Mouse (Mus musculus): ENCODE measurements around the gene Akr1c6. TPM values are rescaled to one million over a fixed set of nuclear protein-coding genes. Genes with fewer than 3 reads are reported as not detected.
"Not testable (repeated sequence)": the region's sequence is repeated elsewhere in the genome, so short reads cannot be mapped to it uniquely, and the experiment has no call there.

Akr1c6 gene
- polyA plus RNA-seq (2015; fragmentation: Nextera tagmentation; extraction: Ambion mirVana), result 0.34 TPM in 1 of 2 replicates, not detected in the other

DNA sequence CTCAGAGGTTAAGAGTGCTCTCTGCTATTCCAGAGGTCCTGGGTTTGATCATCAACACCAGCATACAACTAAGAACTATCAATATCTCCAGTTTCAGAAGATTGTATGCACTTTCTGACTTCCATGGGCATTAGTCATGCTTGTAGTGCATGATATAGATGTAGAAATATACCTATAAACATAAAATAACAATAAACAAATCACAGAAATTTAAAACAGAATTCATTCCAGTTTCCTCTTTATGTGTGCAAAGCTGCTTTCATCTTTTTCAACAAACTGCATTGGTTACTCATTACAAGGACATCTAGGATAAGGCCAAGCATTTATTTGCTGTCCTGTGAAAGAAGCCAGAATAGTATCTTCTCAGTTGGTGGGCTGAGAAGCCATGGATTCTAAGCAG, at the start of gene Akr1c6:
TSS of gene Akr1c6 (plus strand) at position 301 of the 400 bp plus-strand sequence.
- ATAC-seq, result no peak
- Histone ChIP-seq H3K4me3 (replicated peaks) (no peak within 1 kb of the TSS), H3K9me3 (no peaks in the 10 kb centered on the region), H3K36me3 (no peaks in the 10 kb centered on the region), H3K4me1 (replicated peaks) (no peaks in the 10 kb centered on the region), H3K9ac (no peak within 1 kb of the TSS), H3K27me3 (replicated peaks) (no peaks in the 10 kb centered on the region), H3K27ac (no peak within 1 kb of the TSS), H3K4me2 (replicated peaks) (no peak within 1 kb of the TSS)

DNA sequence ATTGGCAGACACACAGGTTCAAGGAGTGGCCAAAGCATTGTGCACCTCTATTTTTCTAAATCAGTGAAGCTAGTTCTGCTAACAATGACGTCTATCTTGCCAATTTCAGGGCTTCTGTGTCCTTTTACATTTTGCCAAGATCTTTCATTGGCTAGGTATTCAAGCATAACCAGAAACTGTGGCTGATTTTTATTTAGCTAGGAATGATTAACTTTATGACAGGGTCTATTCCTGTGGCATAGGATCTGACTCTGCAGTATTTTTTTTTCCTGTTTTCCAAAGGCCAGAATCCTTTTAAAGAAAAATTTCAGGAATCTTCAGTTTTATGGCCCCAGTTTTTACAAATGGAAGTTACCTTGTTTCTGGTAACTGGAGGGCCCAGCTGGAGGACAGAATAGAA, 49.2 kb upstream of the Akr1c6 start:
- ATAC-seq, result no peak
- Histone ChIP-seq H3K9me3 (no peaks in the 10 kb centered on the region), H3K4me2 (replicated peaks) (no peak overlapping the region), H3K4me1 (replicated peaks) (no peaks in the 10 kb centered on the region), H3K9ac (no peak overlapping the region), H3K27ac (no peak overlapping the region), H3K4me3 (replicated peaks) (no peak overlapping the region), H3K27me3 (replicated peaks) (no peaks in the 10 kb centered on the region), H3K36me3 (no peaks in the 10 kb centered on the region)
- 72% methylated on average over 1 of the region's 1 CpGs for WGBS

DNA sequence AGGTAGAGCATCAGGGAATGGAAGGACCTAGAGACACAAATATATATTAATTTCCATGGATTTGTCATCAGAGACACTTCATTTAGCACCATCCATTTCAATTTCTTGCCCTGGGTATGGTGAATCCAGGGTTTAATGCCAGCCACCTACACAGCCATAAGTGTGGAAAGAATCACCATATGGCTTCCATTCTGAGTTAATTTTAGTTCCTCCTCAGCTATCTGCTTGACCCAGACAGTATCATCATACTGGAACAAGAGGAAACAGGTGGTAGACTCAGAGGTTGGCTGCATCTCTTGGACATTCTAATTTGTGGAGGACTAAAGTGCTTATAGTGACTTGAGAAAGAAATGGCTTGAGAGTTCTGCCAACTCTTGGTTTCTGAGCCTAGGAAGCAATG, 48.6 kb upstream of the Akr1c6 start:
- Histone ChIP-seq H3K9me3 (no peaks in the 10 kb centered on the region), H3K4me2 (replicated peaks) (no peak overlapping the region), H3K9ac (no peak overlapping the region), H3K27me3 (replicated peaks) (no peaks in the 10 kb centered on the region), H3K4me1 (replicated peaks) (no peaks in the 10 kb centered on the region), H3K4me3 (replicated peaks) (no peak overlapping the region), H3K27ac (no peak overlapping the region), H3K36me3 (no peaks in the 10 kb centered on the region)
- no peak for ATAC-seq

DNA sequence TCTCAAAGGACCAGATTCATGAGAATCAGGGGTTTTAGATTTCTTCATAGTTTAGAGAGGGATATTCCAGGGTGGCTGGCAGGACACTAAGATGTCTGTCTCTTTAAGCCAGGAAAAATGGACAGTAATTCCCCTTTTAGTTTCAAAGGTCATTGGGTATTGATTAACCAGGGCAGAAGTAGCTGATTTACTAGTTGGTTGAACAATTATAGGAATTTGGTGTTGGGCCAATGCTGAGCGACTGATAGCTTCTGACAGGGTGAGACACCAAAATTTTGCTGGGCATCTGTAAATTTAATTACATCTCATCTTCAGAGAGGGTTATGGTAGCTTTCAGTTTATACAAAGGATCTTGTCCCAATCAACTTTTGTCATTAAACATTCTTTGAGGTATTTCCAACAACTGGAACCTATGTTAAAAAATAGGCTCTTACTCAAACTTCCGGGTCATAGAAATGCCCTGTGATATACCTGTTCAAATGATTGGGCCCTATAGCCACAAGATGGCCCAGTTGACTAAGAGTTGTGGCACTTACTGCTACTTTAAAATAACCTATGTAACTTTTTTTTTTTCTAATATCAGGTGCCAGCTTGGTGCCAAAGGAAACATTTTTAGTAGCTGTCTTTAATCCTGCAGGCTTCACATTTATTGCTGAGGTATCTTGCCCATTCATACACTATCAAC, 45.2 kb upstream of the Akr1c6 start:
- H3K4me1 ChIP-seq (replicated peaks), result no peaks in the 10 kb centered on the region
- H3K4me3 ChIP-seq (replicated peaks), result no peak overlapping the region
- no peak overlapping the region for H3K9ac ChIP-seq
- H3K27me3 ChIP-seq (replicated peaks), result no peaks in the 10 kb centered on the region
- no peak overlapping the region for H3K4me2 ChIP-seq (replicated peaks)
- ATAC-seq, result 0 out of 2 replicates have a peak, but pooled peaks have one; percentile 25
- no peaks in the 10 kb centered on the region for H3K36me3 ChIP-seq
- no peaks in the 10 kb centered on the region for H3K9me3 ChIP-seq
- no peak overlapping the region for H3K27ac ChIP-seq
- WGBS, result 72% methylated on average over 2 of the region's 2 CpGs

DNA sequence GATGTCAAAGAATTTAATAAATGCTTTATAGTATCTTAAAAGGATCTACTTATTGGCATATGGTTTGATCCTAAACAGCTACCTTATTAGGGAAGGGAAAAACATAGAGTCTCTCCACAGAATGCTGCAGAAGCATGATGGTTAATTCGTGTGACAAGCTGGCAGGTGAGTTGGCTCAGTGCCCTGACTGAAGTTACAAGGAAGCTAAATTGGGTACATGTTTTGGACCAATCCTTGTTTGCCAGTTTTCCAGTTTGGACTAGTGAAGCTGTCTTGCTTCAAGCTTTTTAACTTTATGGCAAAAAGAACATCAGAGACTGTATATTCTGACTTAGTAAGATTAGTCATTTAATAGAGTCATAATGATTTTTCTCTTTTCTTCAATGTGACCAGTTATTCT, 33.7 kb upstream of the Akr1c6 start:
- not testable (repeated sequence) for H3K27ac ChIP-seq; H3K9ac ChIP-seq; ATAC-seq; H3K4me3 ChIP-seq (replicated peaks); H3K9me3 ChIP-seq; H3K27me3 ChIP-seq (replicated peaks); H3K36me3 ChIP-seq; H3K4me2 ChIP-seq (replicated peaks); H3K4me1 ChIP-seq (replicated peaks)
- WGBS, result 68% methylated on average over 1 of the region's 1 CpGs

DNA sequence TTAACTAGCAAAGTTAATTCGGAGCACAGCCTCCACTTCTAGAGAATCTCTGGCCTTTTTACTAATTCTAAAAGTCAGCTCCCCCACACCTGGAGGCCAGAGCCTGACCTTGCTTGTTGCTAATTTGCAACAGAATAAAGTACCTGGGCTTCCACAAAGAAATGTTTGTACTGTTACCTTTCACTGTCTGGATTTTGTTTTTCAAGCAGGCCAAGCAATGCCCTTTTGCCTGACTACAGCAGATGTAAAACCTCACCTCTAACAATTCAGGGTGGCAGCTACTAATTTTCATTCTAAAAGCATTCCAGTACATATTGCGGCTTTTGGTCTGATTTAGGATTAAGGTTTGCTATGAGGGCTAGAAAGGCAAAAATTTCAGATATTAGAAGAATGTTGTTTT, 33.3 kb upstream of the Akr1c6 start:
- no peaks in the 10 kb centered on the region for H3K27me3 ChIP-seq (replicated peaks)
- no peak overlapping the region for H3K27ac ChIP-seq
- no peak overlapping the region for H3K4me2 ChIP-seq (replicated peaks)
- H3K4me1 ChIP-seq (replicated peaks), result no peaks in the 10 kb centered on the region
- 91% methylated on average over 2 of the region's 2 CpGs for WGBS
- no peak for ATAC-seq
- H3K36me3 ChIP-seq, result no peaks in the 10 kb centered on the region
- no peak overlapping the region for H3K4me3 ChIP-seq (replicated peaks)
- H3K9ac ChIP-seq, result no peak overlapping the region
- no peaks in the 10 kb centered on the region for H3K9me3 ChIP-seq

DNA sequence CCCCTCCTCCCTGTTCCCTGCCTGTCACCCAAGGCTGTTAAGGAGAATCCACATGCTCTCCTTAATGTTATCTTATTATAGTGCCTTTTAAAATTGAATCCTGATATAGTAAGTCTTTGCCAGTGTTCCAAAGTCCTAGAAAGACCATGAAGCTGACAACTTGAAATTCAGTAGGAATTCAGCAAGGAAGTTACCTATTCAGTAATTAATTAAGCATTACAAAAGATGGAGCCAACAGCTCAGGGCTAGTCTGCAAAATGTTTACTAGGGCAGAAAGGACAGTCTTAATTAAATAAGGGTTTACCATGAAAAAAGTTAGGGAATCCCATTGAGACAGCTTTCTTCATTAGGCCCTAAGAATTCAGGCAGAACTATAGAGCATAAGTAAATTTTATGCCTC, 31.9 kb upstream of the Akr1c6 start:
- Histone ChIP-seq H3K36me3 (no peaks in the 10 kb centered on the region), H3K27me3 (replicated peaks) (no peaks in the 10 kb centered on the region), H3K4me3 (replicated peaks) (no peak overlapping the region), H3K27ac (no peak overlapping the region), H3K4me1 (replicated peaks) (no peaks in the 10 kb centered on the region), H3K9ac (no peak overlapping the region), H3K4me2 (replicated peaks) (no peak overlapping the region), H3K9me3 (no peaks in the 10 kb centered on the region)
- no peak for ATAC-seq

DNA sequence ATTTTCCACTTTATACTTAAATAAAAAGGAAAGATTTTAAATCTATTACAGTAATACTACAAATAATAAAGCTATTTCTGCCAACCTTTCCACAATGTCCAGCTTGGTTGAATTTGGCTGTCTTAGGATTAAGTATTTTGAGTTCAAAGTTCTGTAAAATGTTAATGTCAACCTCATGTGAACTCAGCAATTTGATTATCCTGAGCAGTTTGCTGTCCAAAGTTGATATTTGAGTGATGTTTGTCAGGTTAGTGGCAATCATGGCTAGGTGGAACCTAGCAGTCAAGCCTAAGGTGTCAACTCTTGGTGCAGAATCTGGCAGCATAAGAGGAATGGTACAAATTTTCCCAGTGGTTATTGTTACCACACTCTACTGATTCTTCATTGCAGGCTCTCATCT, 29.4 kb upstream of the Akr1c6 start:
- H3K36me3 ChIP-seq, result no peaks in the 10 kb centered on the region
- H3K4me2 ChIP-seq (replicated peaks), result no peak overlapping the region
- no peaks in the 10 kb centered on the region for H3K27me3 ChIP-seq (replicated peaks)
- no peaks in the 10 kb centered on the region for H3K4me1 ChIP-seq (replicated peaks)
- H3K9ac ChIP-seq, result no peak overlapping the region
- H3K27ac ChIP-seq, result no peak overlapping the region
- ATAC-seq, result no peak
- H3K9me3 ChIP-seq, result no peaks in the 10 kb centered on the region
- no peak overlapping the region for H3K4me3 ChIP-seq (replicated peaks)

DNA sequence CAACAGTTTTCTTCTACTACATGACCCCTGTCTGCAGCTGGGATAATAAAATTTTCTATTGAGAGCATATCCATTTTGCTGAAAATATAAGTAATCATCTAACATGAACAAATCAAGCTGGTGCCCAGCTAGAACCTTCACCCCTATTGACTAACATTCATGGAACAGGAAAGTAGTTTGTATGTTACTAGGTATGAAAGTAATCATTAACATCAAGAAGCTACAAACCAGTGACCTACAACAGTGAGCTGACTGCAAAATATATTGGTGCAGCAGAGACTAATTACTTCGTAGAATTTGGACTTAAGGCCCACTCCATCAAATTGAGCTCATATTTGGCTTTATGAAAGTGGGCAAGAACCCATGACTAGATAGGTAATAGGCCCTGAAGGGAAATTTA, 27.3 kb upstream of the Akr1c6 start:
- H3K27me3 ChIP-seq (replicated peaks), result no peaks in the 10 kb centered on the region
- no peak overlapping the region for H3K27ac ChIP-seq
- WGBS, result 87% methylated on average over 1 of the region's 1 CpGs
- H3K4me1 ChIP-seq (replicated peaks), result no peaks in the 10 kb centered on the region
- no peaks in the 10 kb centered on the region for H3K36me3 ChIP-seq
- H3K9me3 ChIP-seq, result no peaks in the 10 kb centered on the region
- H3K4me3 ChIP-seq (replicated peaks), result no peak overlapping the region
- no peak overlapping the region for H3K9ac ChIP-seq
- H3K4me2 ChIP-seq (replicated peaks), result no peak overlapping the region
- no peak for ATAC-seq

DNA sequence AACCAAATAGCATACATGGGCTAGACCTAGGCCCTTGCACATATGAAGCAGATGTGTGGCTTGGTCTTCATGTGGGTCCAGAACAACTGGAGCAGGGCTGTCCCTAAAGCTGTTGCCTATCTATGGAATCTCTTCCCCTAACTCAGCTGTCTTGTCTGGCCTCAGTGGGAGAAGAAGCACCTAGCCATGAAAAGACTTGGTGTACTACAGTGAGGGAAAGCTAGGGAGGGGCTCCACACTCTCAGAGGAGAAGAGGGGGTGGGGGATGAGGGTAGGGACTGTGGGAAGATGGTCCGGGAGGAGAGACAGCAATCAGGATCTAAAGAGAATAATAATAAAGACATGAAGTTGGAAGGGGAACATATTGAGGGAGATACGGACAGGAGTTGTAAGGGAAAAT, 5.5 kb upstream of the Akr1c6 start:
- no peak overlapping the region for H3K27ac ChIP-seq
- no peak overlapping the region for H3K9ac ChIP-seq
- H3K36me3 ChIP-seq, result no peaks in the 10 kb centered on the region
- 88% methylated on average over 2 of the region's 2 CpGs for WGBS
- no peaks in the 10 kb centered on the region for H3K9me3 ChIP-seq
- H3K4me2 ChIP-seq (replicated peaks), result no peak overlapping the region
- H3K27me3 ChIP-seq (replicated peaks), result no peaks in the 10 kb centered on the region
- peak; percentile 31; the same call in 1 of the 2 replicates for ATAC-seq
- H3K4me1 ChIP-seq (replicated peaks), result no peaks in the 10 kb centered on the region
- no peak overlapping the region for H3K4me3 ChIP-seq (replicated peaks)

DNA sequence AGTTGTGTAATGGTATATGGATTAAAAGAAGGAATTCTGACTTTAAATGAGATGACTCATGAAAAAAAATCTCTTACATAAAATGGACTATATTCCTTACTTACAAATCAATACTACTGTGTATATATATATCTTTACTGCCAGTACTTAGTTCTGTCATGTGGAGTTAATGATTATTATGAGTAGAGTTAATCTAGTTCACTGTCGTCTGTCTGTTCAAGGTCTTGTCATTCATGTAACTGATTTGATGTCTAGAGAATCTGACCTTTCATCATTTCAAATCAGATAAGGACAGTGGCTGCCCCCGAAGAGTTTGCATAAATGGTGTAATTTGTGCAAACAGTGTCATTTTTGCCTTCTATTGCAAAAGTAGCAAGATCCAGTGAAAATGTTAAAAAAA, 5.1 kb upstream of the Akr1c6 start:
- ATAC-seq, result peak; percentile 92
- no peak overlapping the region for H3K4me2 ChIP-seq (replicated peaks)
- 54% methylated on average over 2 of the region's 2 CpGs for WGBS
- H3K9me3 ChIP-seq, result no peaks in the 10 kb centered on the region
- H3K27me3 ChIP-seq (replicated peaks), result no peaks in the 10 kb centered on the region
- no peak overlapping the region for H3K4me3 ChIP-seq (replicated peaks)
- H3K9ac ChIP-seq, result no peak overlapping the region
- no peaks in the 10 kb centered on the region for H3K36me3 ChIP-seq
- no peak overlapping the region for H3K27ac ChIP-seq
- no peaks in the 10 kb centered on the region for H3K4me1 ChIP-seq (replicated peaks)

DNA sequence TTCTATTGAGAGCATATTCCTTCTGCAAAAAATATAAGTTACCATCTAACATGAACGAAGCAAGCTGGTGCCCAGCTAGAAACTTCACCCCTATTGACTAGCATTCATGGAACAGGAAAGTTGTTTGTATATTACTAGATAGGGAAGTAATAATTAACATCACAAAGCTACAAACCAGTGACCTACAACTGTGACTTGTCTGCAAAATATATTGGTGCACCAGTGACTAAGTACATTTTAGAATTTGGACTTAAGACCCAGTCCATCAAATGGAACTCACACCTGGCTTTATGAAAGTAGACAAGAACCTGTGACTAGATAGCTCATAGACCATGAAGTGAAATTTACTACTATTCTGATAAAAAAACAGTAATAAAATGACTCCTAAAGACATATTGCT, 3.0 kb upstream of the Akr1c6 start:
- Histone ChIP-seq H3K9ac (no peak overlapping the region), H3K27ac (no peak overlapping the region), H3K9me3 (no peaks in the 10 kb centered on the region), H3K4me3 (replicated peaks) (no peak overlapping the region), H3K4me2 (replicated peaks) (no peak overlapping the region), H3K36me3 (no peaks in the 10 kb centered on the region), H3K27me3 (replicated peaks) (no peaks in the 10 kb centered on the region), H3K4me1 (replicated peaks) (no peaks in the 10 kb centered on the region)
- ATAC-seq, result no peak
- 77% methylated on average over 1 of the region's 1 CpGs for WGBS

DNA sequence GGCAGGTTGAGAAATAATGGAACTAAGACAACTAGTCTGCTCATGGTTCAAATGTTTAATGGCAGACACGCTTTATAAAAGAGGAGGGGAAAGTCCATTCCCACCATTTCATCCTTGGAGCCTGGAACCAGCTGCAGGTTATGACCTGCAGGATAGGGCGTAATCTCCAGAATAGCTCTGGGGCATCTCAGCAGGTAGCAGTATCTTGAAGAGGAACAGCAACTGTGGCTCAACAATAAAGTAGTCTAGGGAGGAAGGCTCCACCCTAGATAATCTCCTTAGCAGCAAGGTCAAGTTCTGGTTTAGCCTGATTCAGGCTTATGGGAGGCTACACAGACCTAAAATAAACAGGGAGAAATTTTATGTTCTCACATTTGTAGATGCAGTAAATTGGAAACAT, 31.5 kb downstream of the Akr1c6 start:
- H3K36me3 ChIP-seq, result no peaks in the 10 kb centered on the region
- no peak overlapping the region for H3K4me2 ChIP-seq (replicated peaks)
- no peak overlapping the region for H3K9ac ChIP-seq
- H3K27ac ChIP-seq, result no peak overlapping the region
- no peaks in the 10 kb centered on the region for H3K27me3 ChIP-seq (replicated peaks)
- WGBS, result 87% methylated on average over 2 of the region's 2 CpGs
- ATAC-seq, result no peak
- H3K4me3 ChIP-seq (replicated peaks), result no peak overlapping the region
- no peaks in the 10 kb centered on the region for H3K9me3 ChIP-seq
- no peaks in the 10 kb centered on the region for H3K4me1 ChIP-seq (replicated peaks)

Data from intestine, embryonic 15.5 days (tissue).